Mouse (Mus musculus): Measurements from ENCODE around the gene Hdac10. TPM values are rescaled to one million over a fixed set of nuclear protein-coding genes. Genes with fewer than 3 reads are reported as not detected.
A peak's percentile ranks its signal among the peaks of the same experiment; 100 is the strongest.

The Hdac10 gene
- 25.6 and 32.8 TPM in 2 replicates for total RNA-seq (2014; fragmentation: Nextera tagmentation)
- 15.6 and 20.1 TPM in 2 replicates for total RNA-seq (2017)

DNA sequence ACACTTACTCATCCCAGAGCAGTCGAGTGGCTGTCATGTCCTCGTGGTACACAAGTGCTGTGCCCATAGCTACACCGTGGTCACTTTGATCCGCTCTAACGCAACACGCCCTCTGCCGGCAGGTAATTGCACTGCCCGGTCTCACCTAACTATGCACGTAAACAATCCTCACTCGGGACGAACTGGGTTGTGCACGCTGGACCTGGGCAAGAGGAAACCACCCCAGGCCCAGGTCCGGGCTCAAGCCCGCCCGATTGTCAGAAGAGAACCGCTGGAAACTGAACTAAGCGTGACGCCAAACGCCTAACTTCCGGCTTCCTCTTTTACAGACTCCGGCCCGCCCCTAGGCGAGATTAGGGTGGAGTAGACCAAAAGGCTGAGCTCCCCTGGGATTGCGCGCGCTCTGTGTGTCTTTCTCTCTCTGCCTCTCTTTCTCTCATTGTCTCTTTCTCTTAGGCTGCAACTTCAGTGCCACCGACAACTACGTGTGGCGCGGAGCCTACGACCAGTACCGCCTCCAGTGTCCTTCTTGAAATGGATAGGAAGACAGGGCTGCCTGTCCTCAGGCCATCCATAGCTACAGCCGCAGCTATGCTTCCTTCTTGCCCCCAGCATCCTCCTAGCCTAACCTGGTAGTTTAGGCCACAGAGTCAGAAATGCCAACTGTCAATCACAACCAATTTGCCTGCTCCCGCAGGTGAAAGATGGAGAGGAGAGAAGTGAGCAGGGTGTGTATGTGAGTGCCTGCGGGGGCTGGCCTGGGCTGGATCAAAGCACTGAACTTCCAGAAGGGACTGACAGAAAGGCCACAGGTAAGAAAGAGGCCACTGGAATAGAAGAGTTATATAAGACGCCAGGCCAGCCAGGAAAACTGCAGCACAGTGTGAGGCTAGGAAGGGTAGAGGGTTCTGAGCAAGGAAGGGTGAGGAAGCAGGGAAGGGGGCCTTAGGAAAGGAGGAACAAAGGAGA is at the start of gene Hdac10:
TSS of gene Hdac10 (minus strand) at position 319 of the 969 bp plus-strand sequence.
- peak; percentile 86 for ATAC-seq (replicated peaks; ENCODE audit: low FRiP score, low TSS enrichment, poor library complexity, severe bottlenecking)

DNA sequence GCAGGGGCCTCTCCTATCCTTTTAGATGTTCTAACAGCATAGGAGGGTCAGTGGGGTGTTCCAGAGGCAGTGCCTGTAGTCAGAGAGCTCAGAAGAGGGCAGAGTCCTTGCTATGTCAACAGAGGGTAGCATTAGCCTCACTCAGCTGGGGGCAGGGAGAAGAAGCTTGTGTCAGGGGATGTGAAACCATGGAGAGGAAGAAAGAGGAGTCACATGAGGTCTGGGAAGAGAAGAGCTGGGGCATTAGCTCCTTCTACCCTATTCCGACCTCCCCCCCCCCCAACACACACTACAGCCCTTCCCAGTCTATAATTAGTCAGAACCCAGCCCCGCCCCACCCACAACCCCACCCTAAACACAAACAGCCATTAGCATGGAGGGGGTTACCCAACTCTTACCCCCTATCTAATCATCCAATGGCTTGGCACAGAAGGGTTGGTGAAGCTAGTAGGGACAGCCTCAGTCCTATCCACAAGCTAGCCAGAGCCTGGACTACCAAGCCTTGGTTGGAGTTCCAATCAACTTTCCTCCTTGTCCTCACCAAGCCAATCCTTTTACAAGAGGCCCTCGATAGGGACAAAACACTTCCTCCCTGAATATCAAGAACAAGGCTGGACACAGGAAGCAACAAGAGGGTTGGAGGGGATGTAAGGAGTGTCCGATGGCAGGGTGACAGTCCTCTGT is 49.2 kb upstream of the Hdac10 start:
- no peak for ATAC-seq (replicated peaks; ENCODE audit: low FRiP score, low TSS enrichment, poor library complexity, severe bottlenecking)

- ATAC-seq (replicated peaks; ENCODE audit: low FRiP score, low TSS enrichment, poor library complexity, severe bottlenecking): no peak
Measured at GRCm38 (mm10) chr15:89177121-89177520, 48.6 kb upstream of the Hdac10 start.

GRCm38 (mm10) chr15:89175411-89176155 is 47.1 kb upstream of the Hdac10 start:
- no peak for ATAC-seq (replicated peaks; ENCODE audit: low FRiP score, low TSS enrichment, poor library complexity, severe bottlenecking)

- ATAC-seq (replicated peaks; ENCODE audit: low FRiP score, low TSS enrichment, poor library complexity, severe bottlenecking): no peak
Measured at GRCm38 (mm10) chr15:89174889-89175339, 46.4 kb upstream of the Hdac10 start.

GRCm38 (mm10) chr15:89173906-89174214 is 45.4 kb upstream of the Hdac10 start:
- no peak for ATAC-seq (replicated peaks; ENCODE audit: low FRiP score, low TSS enrichment, poor library complexity, severe bottlenecking)

DNA sequence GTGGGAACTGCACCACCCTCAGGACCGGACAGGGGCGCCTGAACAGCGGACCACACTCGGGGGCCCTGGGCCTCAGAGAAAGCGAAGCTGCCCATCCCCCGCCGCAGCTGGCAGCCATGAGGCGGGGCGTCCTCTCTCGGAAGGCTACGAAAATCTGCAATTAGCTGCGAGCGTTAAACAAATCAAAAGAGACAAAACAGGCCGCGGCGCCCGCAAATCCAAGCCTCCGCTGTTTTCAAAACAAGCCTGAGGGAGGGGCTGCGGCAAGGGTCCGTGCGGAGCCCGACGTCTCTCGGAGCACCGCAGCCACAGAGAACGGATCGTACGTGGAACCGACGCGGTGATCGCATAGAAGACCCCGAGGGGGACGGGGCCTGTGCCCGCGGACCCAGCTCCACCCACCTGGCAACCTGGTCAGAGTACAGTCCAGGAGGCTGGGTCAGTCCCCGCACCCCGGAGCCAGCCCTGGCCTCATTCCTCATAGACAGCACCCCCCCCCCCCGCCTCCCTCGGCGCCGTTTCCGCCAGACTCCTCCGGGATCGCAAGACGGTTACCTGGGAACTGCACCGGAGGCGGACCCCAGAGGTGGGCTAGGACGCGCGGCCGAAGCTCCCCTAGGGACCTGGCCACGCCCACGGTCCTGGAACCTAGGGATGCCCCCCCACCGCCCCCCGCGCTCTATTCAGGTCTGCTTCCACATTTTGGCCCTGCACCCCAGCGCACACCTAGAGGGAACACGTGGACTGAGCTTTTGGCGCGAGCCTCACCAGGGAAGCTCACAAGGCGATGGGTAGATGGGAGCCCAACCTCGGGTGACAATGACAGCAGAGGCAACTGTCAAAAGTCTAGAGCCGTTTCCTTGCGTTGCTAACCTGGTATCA is 44.8 kb upstream of the Hdac10 start:
- no peak for ATAC-seq (replicated peaks; ENCODE audit: low FRiP score, low TSS enrichment, poor library complexity, severe bottlenecking)

DNA sequence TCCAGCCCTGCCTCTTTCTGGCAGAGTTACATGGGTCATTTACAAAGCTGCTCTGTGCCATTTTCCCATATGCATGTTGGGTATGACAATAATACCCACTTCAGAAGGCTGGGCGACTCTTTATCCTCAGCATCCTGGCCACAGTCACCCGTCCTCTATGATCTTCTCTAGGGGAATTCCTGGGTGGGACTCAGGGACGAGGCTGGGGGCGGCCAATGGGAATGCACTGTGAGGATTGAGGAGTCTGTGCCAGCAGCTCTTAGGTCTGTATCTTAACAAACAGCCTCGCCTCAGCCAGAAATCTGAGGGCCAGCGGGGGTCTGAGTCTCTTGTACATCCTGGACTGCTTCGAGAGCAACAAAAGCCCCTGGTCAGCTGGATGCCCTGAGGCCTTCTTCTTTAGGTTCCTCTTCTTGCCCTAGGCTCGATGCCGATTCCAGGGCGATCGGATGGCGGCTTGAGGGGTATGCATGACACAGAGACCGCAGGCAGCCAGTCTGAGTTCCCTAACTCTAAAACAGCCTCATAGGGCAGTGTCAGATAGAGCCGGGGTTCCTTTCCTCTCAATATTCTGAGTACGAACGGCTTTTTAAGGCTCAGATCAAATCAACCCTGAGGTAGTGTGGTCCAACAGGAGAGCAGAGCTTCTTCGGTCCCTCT is 43.9 kb upstream of the Hdac10 start:
- no peak for ATAC-seq (replicated peaks; ENCODE audit: low FRiP score, low TSS enrichment, poor library complexity, severe bottlenecking)

DNA sequence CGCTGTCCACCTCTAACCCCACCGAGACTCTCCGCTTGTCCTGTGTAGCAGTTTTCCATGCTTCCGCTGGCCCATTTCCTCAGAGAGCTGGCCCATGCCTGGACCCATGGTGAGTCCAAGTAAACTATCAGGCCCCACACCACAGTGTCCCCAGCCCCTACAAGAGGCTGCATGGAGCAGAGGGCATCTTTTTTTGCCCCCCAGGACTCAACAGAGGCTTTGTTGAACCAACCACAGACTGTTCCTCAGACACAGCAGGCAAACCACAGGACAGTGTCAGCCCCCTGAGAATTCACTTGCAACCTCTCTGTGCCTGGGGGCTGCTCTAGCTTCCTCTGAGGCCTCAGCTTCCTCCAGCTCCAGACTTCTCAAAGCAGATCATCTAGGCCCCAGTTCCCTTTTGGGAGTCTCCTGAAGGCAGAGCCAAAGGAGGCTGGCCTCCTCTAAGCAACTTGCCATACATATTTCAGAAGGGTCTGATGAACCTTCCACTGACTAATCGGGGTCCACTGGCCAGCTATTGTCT is 43.1 kb upstream of the Hdac10 start:
- ATAC-seq (replicated peaks; ENCODE audit: low FRiP score, low TSS enrichment, poor library complexity, severe bottlenecking): no peak

GRCm38 (mm10) chr15:89170102-89170501 is 41.6 kb upstream of the Hdac10 start:
- ATAC-seq (replicated peaks; ENCODE audit: low FRiP score, low TSS enrichment, poor library complexity, severe bottlenecking): no peak

DNA sequence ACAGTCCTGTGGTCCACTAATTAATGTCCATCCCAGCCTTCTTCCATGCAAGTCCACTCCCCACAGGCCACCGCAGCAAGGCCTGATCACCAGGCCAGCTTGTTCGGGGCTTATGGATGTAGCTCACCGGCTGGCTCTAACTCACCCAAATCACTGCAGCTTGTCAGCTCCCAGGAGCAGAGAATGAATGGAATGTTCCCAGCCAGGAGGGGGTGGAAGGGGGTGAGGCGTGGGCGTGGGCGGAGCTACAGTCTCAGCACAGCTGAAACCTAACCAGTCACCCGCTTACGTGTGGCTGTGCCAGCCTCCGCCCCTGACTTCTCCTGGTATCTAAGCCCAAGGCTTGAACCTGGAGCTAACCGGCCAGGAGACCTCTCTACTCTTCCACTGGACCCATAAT is 40.9 kb upstream of the Hdac10 start:
- no peak for ATAC-seq (replicated peaks; ENCODE audit: low FRiP score, low TSS enrichment, poor library complexity, severe bottlenecking)

- ATAC-seq (replicated peaks; ENCODE audit: low FRiP score, low TSS enrichment, poor library complexity, severe bottlenecking): no peak
Measured at GRCm38 (mm10) chr15:89168922-89169321, 40.4 kb upstream of the Hdac10 start.

GRCm38 (mm10) chr15:89165478-89165877 is 37.0 kb upstream of the Hdac10 start:
- no peak for ATAC-seq (replicated peaks; ENCODE audit: low FRiP score, low TSS enrichment, poor library complexity, severe bottlenecking)

DNA sequence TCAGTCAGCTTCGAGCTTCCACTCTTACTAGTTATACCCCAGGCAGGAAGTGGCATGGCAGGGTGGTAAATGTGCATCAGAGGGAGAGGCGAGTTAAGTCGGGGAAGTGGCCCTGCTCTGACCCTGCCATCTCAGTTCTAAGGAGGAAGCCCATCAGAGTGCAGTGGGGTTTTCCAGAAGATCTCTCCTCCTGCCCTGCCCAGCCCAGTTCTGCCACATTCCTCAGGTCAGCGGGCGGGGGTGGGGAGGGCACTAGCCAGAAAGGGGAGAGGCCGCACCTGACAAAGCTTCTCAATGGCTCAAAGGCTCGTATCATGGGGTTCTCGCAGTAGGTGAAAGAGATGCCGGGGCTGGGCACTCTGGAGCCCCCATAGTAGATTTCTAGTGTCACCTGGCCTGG is 32.9 kb upstream of the Hdac10 start:
- no peak for ATAC-seq (replicated peaks; ENCODE audit: low FRiP score, low TSS enrichment, poor library complexity, severe bottlenecking)

DNA sequence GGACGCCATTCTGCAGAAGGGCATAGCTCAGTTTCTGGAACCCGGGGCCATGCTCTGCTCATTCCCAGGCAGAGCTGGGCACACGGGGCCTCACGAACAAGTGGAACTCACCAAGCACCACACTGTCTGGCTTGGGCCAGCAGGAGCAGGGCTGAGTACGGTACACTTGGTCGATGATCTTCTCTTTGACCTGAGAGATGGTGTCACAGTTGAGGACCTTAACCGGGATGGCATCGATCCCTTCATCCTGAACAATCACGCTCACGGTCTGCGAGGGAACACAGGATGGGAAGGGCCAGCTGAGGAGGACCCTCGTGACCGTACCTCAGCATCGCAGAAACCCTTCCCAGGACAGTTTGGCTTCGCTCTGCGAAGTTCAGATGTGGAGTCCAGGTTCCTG is 30.0 kb upstream of the Hdac10 start:
- no peak for ATAC-seq (replicated peaks; ENCODE audit: low FRiP score, low TSS enrichment, poor library complexity, severe bottlenecking)

- ATAC-seq (replicated peaks; ENCODE audit: low FRiP score, low TSS enrichment, poor library complexity, severe bottlenecking): peak; percentile 77
Measured at GRCm38 (mm10) chr15:89157954-89158353, 29.5 kb upstream of the Hdac10 start.

GRCm38 (mm10) chr15:89152312-89152711 is 23.8 kb upstream of the Hdac10 start:
- no peak for ATAC-seq (replicated peaks; ENCODE audit: low FRiP score, low TSS enrichment, poor library complexity, severe bottlenecking)

DNA sequence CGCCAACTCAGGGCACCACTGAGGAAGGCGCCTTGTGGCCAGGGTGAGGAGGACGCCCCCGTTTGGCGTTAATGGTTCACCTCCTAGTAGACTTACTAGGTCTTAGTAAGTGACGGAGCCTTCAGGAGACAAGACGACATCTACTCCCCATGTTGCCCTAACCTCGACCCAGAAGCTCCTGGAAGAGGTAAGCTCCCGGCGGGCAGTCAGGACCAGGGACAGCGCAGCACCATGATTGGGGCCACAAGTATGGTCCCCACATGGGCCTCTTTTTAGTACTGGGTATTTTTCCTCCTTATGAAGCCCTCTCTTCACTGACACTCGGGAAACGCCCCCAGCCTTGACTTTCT is 21.5 kb upstream of the Hdac10 start:
- ATAC-seq (replicated peaks; ENCODE audit: low FRiP score, low TSS enrichment, poor library complexity, severe bottlenecking): peak; percentile 79

Data from megakaryocyte-erythroid progenitor cell, adult 5-6 weeks (primary cell).